Mouse (Mus musculus) neural tube, embryonic 11.5 days (tissue): Measurements from ENCODE around the gene Eif2ak2. TPM values are rescaled to one million over a fixed set of nuclear protein-coding genes. Genes with fewer than 3 reads are reported as not detected.

Source experiments
- ATAC-seq: fragments of 200-750 bp; cut with Nextera tagmentation; 2 replicates; pipeline ENCODE4 v1.8.0; 2017; ENCODE audit warnings: moderate number of reproducible peaks, mild to moderate bottlenecking, moderate TSS enrichment, moderate library complexity; ENCODE audit not compliant: insufficient read depth, low FRiP score, low TSS enrichment
- DNase-seq: peaks from one replicate; pipeline ENCODE4 v3.0.0-alpha.2; 2015; ENCODE audit warnings: low spot score
- H3K27ac ChIP-seq: fragments of 300-500 bp; sonication (generic); 2 replicates; pipeline ENCODE4 v1.5.1; 2014; ENCODE audit warnings: low read depth, mild to moderate bottlenecking, low read length
- H3K27me3 ChIP-seq: fragments of 300-500 bp; sonication (generic); 2 replicates; pipeline ENCODE4 v1.6.1; 2014; ENCODE audit warnings: mild to moderate bottlenecking, low read length, mixed read lengths; ENCODE audit not compliant: control insufficient read depth, insufficient read depth
- H3K36me3 ChIP-seq: fragments of 300-500 bp; sonication (generic); 2 replicates; pipeline ENCODE4 v1.6.1; 2014; ENCODE audit warnings: mild to moderate bottlenecking, low read length, moderate library complexity, mixed read lengths; ENCODE audit not compliant: control insufficient read depth, insufficient read depth
- H3K4me1 ChIP-seq: fragments of 300-500 bp; sonication (generic); 2 replicates; pipeline ENCODE4 v1.6.1; 2014; ENCODE audit warnings: low read length, mixed read lengths; ENCODE audit not compliant: control insufficient read depth, insufficient read depth
- H3K4me2 ChIP-seq: fragments of 300-500 bp; sonication (generic); 2 replicates; pipeline ENCODE4 v1.6.1; 2014; ENCODE audit warnings: low read depth, mild to moderate bottlenecking, moderate library complexity
- H3K4me3 ChIP-seq: fragments of 300-500 bp; sonication (generic); 2 replicates; pipeline ENCODE4 v1.5.1; 2014; ENCODE audit warnings: low read depth, low read length
- H3K9ac ChIP-seq: fragments of 300-500 bp; sonication (generic); 2 replicates; pipeline ENCODE4 v1.6.1; 2014; ENCODE audit warnings: mild to moderate bottlenecking, low read length
- H3K9me3 ChIP-seq: fragments of 300-500 bp; sonication (generic); 2 replicates; pipeline ENCODE4 v1.6.1; 2016; ENCODE audit warnings: low read length; ENCODE audit not compliant: control insufficient read depth
- polyA plus RNA-seq: library from polyadenylated mRNA; unstranded; fragments of >200 nt; fragmentation: Nextera tagmentation; extraction: Ambion mirVana; gene quantifications from 2 replicates; pipeline ENCODE4 v1.2.1, GENCODE M21; 2014

Eif2ak2 gene
- polyA plus RNA-seq, 1 experiment from 2014 or later: 3.2 TPM

DNA sequence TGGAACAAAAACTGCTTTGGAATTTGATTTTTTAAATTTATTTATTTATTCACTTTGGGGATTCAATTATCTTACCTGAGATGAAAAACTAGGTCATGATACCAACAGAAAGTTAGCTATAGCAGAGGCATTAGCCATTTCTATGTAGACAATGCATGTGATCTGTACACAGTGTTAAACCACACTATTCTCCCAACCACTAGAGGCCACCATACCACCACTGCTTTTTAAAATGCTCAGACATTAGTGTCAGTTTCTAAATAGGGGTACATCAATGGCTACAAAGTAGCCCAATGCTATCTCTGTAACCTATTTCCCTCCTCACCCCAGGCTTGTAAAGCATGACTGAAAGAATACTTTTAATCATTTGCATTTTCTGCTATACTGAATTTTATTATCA, 73.4 kb downstream of the Eif2ak2 start:
- Histone ChIP-seq H3K9ac (no peak overlapping the region), H3K9me3 (no peaks in the 10 kb centered on the region), H3K27me3 (no peaks in the 10 kb centered on the region), H3K4me3 (no peak overlapping the region), H3K4me2 (no peak overlapping the region), H3K4me1 (no peaks in the 10 kb centered on the region), H3K27ac (no peak overlapping the region), H3K36me3 (peaks cover 2% of the 10 kb centered on the region; the same call in 1 of the 2 replicates)
- DNase-seq (no peak), ATAC-seq (no peak)

Other genes with a start within 250 kb of the Eif2ak2 start
- gene Strn, start 145.4 kb downstream of the Eif2ak2 start, polyA plus RNA-seq: 7.3 and 7.7 TPM in 2 replicates
- 18.9 and 21.3 TPM in 2 replicates for gene Heatr5b, start 47.2 kb downstream of the Eif2ak2 start, polyA plus RNA-seq
- gene Gpatch11, start 47.0 kb downstream of the Eif2ak2 start, polyA plus RNA-seq: 35.2 and 46.4 TPM in 2 replicates
- 0.11 TPM in 1 of 2 replicates, not detected in the other for gene Sult6b1, start 24.4 kb upstream of the Eif2ak2 start, polyA plus RNA-seq
- gene Cebpzos, start 33.9 kb upstream of the Eif2ak2 start, polyA plus RNA-seq: 99.3 and 109 TPM in 2 replicates
- gene Cebpz, start 54.5 kb upstream of the Eif2ak2 start, polyA plus RNA-seq: 56.8 and 57.6 TPM in 2 replicates
- 48.3 and 53.3 TPM in 2 replicates for gene Ndufaf7, start 54.6 kb upstream of the Eif2ak2 start, polyA plus RNA-seq
- gene Prkd3, start 138.2 kb upstream of the Eif2ak2 start, polyA plus RNA-seq: 45.7 and 46.8 TPM in 2 replicates
- gene Qpct, start 169.3 kb upstream of the Eif2ak2 start, polyA plus RNA-seq: 6.4 and 7.5 TPM in 2 replicates